Mouse (Mus musculus) ES-Bruce4 (cell line): ENCODE data around the gene Defb28. TPM values are rescaled to one million over a fixed set of nuclear protein-coding genes. Genes with fewer than 3 reads are reported as not detected.
A peak's percentile ranks its signal among the peaks of the same experiment; 100 is the strongest.

Experiments
- H3K27ac ChIP-seq: 2 replicates; pipeline ENCODE4 v1.5.1; 2012; ENCODE audit warnings: low read length, inconsistent platforms; ENCODE audit not compliant: insufficient read depth
- H3K27me3 ChIP-seq: 2 replicates; pipeline ENCODE4 v1.6.1; 2012; ENCODE audit warnings: mild to moderate bottlenecking, low read length, inconsistent platforms; ENCODE audit not compliant: control insufficient read depth, poor library complexity, insufficient read depth, severe bottlenecking
- H3K36me3 ChIP-seq: 2 replicates; pipeline ENCODE4 v1.6.1; 2012; ENCODE audit warnings: inconsistent platforms, mild to moderate bottlenecking, low read length, moderate library complexity; ENCODE audit not compliant: control insufficient read depth, poor library complexity, insufficient read depth, severe bottlenecking
- H3K4me1 ChIP-seq: one replicate; pipeline ENCODE4 v1.8.1; 2011; ENCODE audit warnings: low read length; ENCODE audit not compliant: control insufficient read depth, insufficient read depth
- H3K4me3 ChIP-seq: 2 replicates; pipeline ENCODE4 v1.5.1; 2011; ENCODE audit warnings: low read depth, mild to moderate bottlenecking, low read length
- H3K9ac ChIP-seq: 2 replicates; pipeline ENCODE4 v1.6.1; 2012; ENCODE audit warnings: low read depth, mild to moderate bottlenecking, inconsistent platforms; ENCODE audit not compliant: poor library complexity, severe bottlenecking
- H3K9me3 ChIP-seq: replicated peaks from 2 replicates; pipeline ENCODE4 v1.6.1; 2012; ENCODE audit warnings: mild to moderate bottlenecking, low read length, inconsistent platforms; ENCODE audit not compliant: control insufficient read depth, poor library complexity, insufficient read depth, severe bottlenecking
- CTCF ChIP-seq: IDR thresholded peaks from one replicate; pipeline ENCODE4 v1.8.1; 2011; ENCODE audit warnings: low read depth, low read length
- EP300 ChIP-seq: IDR thresholded peaks from 2 replicates; pipeline ENCODE4 v1.6.1; 2011; ENCODE audit warnings: low read depth, low read length; ENCODE audit not compliant: insufficient read depth
- POLR2A ChIP-seq: IDR thresholded peaks from one replicate; pipeline ENCODE4 v1.8.1; 2011; ENCODE audit warnings: low read length; ENCODE audit not compliant: insufficient read depth
- polyA plus RNA-seq: library from polyadenylated mRNA; stranded (reverse); fragments of >200 nt; gene quantifications from 2 replicates; pipeline ENCODE4 v1.2.4, GENCODE M21; 2011; ENCODE audit warnings: low read depth; ENCODE audit not compliant: missing spikeins, insufficient read depth, insufficient read length

Gene Defb28
- polyA plus RNA-seq, 1 experiment: not detected

DNA sequence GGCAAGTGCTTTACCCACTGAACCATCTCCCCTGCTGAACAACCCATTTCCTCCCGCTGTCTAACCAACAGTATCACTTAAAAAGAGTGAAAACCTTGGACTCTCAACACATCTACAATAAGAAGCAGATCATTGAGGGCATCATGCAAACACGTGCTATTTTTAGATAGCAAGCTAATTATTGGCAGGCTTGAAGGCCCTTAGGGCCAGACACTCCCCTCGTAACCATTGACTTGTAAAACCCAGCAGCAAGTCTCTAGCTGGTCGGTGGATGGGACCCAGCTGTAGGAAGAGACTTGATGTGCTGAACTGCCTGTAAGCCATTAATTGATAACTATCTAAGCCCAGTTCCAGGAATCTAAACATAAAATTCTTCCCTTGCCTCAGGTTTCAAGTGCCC is 25.4 kb downstream of the Defb28 start:
- no peaks in the 10 kb centered on the region for H3K4me1 ChIP-seq
- no peak overlapping the region for H3K4me3 ChIP-seq
- TF ChIP-seq POLR2A (no peak), EP300 (no peak), CTCF (no peak)
- H3K9me3 ChIP-seq: no peaks in the 10 kb centered on the region
- H3K9ac ChIP-seq: no peak overlapping the region
- no peaks in the 10 kb centered on the region for H3K27me3 ChIP-seq
- no peaks in the 10 kb centered on the region for H3K36me3 ChIP-seq
- no peak overlapping the region for H3K27ac ChIP-seq

GRCm38 (mm10) chr2:152544691-152545090 is 26.6 kb downstream of the Defb28 start:
- no peaks in the 10 kb centered on the region for H3K9me3 ChIP-seq
- TF ChIP-seq CTCF: peak; percentile 36
- TF ChIP-seq POLR2A: no peak

GRCm38 (mm10) chr2:152548124-152548523 is 30.1 kb downstream of the Defb28 start:
- H3K9ac ChIP-seq: no peak overlapping the region
- H3K27ac ChIP-seq: no peak overlapping the region
- H3K27me3 ChIP-seq: no peaks in the 10 kb centered on the region
- no peaks in the 10 kb centered on the region for H3K9me3 ChIP-seq
- no peak for TF ChIP-seq CTCF
- no peak for TF ChIP-seq EP300
- no peak for TF ChIP-seq POLR2A
- no peaks in the 10 kb centered on the region for H3K36me3 ChIP-seq
- no peaks in the 10 kb centered on the region for H3K4me1 ChIP-seq
- no peak overlapping the region for H3K4me3 ChIP-seq

More at GRCm38 (mm10) chr2:152544691-152545090, 26.6 kb downstream of the Defb28 start:
- H3K36me3 ChIP-seq: no peaks in the 10 kb centered on the region
- H3K4me3 ChIP-seq: no peak overlapping the region
- no peaks in the 10 kb centered on the region for H3K4me1 ChIP-seq
- no peak overlapping the region for H3K27ac ChIP-seq
- no peak overlapping the region for H3K9ac ChIP-seq
- H3K27me3 ChIP-seq: no peaks in the 10 kb centered on the region

DNA sequence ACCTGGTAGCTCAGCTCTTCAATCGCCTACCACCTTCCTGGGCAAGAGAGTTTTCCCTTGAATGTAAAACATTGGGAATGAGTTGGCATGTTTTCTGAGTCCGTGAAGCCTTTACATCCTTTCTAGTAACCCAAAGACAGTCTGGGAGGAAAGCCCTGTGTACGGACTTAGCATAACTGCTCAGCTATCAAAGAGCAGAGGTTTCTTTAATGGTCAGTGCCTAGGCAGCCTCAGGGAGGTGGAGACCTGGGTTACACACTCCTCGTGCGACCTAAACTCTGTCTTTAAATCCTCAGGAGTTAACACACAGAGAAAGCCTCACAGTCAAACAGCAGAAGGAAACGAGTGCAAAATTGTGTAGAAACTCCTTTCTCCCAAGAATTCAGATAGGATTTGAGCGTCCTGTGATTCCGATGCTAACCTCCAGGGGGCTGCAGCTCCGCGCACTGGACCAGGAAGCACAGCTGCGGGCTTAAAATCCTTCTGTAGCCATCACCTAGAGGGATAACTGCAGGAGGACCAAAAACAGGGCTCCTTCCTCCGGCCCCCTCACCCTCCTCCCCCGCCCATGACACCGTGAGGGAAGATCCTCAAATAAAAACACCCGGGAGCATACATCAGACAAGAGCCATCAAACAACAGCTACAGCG is 35.8 kb downstream of the Defb28 start:
- TF ChIP-seq CTCF (peak; percentile 63), EP300 (no peak)
- Histone ChIP-seq H3K27ac (no peak overlapping the region), H3K36me3 (no peaks in the 10 kb centered on the region), H3K9ac (no peak overlapping the region), H3K9me3 (no peaks in the 10 kb centered on the region), H3K4me1 (no peaks in the 10 kb centered on the region), H3K27me3 (0 out of 2 replicates have a peak, but pooled peaks cover 2% of the 10 kb centered on the region), H3K4me3 (no peak overlapping the region)

GRCm38 (mm10) chr2:152556655-152557054 is 38.6 kb downstream of the Defb28 start:
- no peak overlapping the region for H3K9ac ChIP-seq
- no peak overlapping the region for H3K4me3 ChIP-seq
- no peaks in the 10 kb centered on the region for H3K9me3 ChIP-seq
- H3K27me3 ChIP-seq: 0 out of 2 replicates have a peak, but pooled peaks cover 2% of the 10 kb centered on the region
- H3K36me3 ChIP-seq: no peaks in the 10 kb centered on the region
- no peak overlapping the region for H3K27ac ChIP-seq
- TF ChIP-seq EP300 (no peak), CTCF (no peak), POLR2A (no peak)
- H3K4me1 ChIP-seq: no peaks in the 10 kb centered on the region

DNA sequence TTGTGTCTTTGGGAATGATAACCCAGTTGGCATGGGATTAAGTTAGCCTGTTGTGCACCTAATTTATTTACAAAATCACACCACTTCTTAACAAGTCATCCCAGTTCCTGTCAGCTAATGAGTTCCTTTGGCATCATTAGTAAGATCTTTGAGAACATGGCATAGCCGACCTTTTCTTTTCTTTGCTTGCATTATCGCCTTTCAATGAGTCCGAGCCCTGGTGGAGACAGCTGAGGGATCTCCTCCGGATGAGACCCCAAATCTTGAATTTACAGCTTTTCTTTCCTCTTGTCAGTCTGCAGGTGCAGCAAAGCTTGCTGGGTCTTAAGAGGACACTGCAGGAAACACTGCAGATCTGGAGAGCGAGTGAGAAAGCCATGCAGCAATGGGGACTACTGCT is 51.0 kb downstream of the Defb28 start, which contains the start of gene Gm17416:
Gene Gm17416 (plus strand): TSS at position 301 of the 400 bp plus-strand sequence.
- no peaks in the 10 kb centered on the region for H3K4me1 ChIP-seq
- H3K9me3 ChIP-seq: no peaks in the 10 kb centered on the region
- TF ChIP-seq POLR2A (no peak), EP300 (no peak), CTCF (no peak)
- no peaks in the 10 kb centered on the region for H3K27me3 ChIP-seq
- H3K36me3 ChIP-seq: no peaks in the 10 kb centered on the region
- no peak within 1 kb of the TSS for H3K9ac ChIP-seq
- H3K4me3 ChIP-seq: no peak within 1 kb of the TSS
- no peak within 1 kb of the TSS for H3K27ac ChIP-seq
